Mouse (Mus musculus) midbrain, embryonic 14.5 days (tissue): Measurements from ENCODE around the gene Gm17509. TPM values are rescaled to one million over a fixed set of nuclear protein-coding genes. Genes with fewer than 3 reads are reported as not detected.

Experiments used
- ATAC-seq: fragments of 200-750 bp; cut with Nextera tagmentation; 2 replicates; pipeline ENCODE4 v1.8.0; 2017; ENCODE audit warnings: moderate number of reproducible peaks, moderate library complexity; ENCODE audit not compliant: low FRiP score, low TSS enrichment
- DNase-seq: peaks from one replicate; pipeline ENCODE4 v3.0.0-alpha.2; 2015
- H3K27ac ChIP-seq: fragments of 300-500 bp; sonication (generic); replicated peaks from 2 replicates; pipeline ENCODE4 v1.5.1; 2014; ENCODE audit warnings: mild to moderate bottlenecking, low read depth, low read length, moderate library complexity
- H3K27me3 ChIP-seq: fragments of 300-500 bp; sonication (generic); 2 replicates; pipeline ENCODE4 v1.6.1; 2014; ENCODE audit warnings: low read length, control low read depth, mixed read lengths; ENCODE audit not compliant: control insufficient read depth, insufficient read depth
- H3K36me3 ChIP-seq: fragments of 300-500 bp; sonication (generic); 2 replicates; pipeline ENCODE4 v1.6.1; 2014; ENCODE audit warnings: low read length, control low read depth; ENCODE audit not compliant: control insufficient read depth, insufficient read depth
- H3K4me1 ChIP-seq: fragments of 300-500 bp; sonication (generic); 2 replicates; pipeline ENCODE4 v1.6.1; 2014; ENCODE audit warnings: mild to moderate bottlenecking, antibody characterized with exemption, low read length, control low read depth; ENCODE audit not compliant: control insufficient read depth, insufficient read depth
- H3K4me2 ChIP-seq: fragments of 300-500 bp; sonication (generic); 2 replicates; pipeline ENCODE4 v1.6.1; 2014; ENCODE audit warnings: mild to moderate bottlenecking, low read length, moderate library complexity
- H3K4me3 ChIP-seq: fragments of 300-500 bp; sonication (generic); replicated peaks from 2 replicates; pipeline ENCODE4 v1.5.1; 2014; ENCODE audit warnings: low read depth, low read length
- H3K9ac ChIP-seq: fragments of 300-500 bp; sonication (generic); replicated peaks from 2 replicates; pipeline ENCODE4 v1.6.1; 2014; ENCODE audit warnings: mild to moderate bottlenecking, low read length, moderate library complexity
- H3K9me3 ChIP-seq: fragments of 300-500 bp; sonication (generic); 2 replicates; pipeline ENCODE4 v1.6.1; 2016; ENCODE audit warnings: low read length, control low read depth, mixed read lengths; ENCODE audit not compliant: control insufficient read depth
- WGBS: fragments of 180-500 bp; shearing (Covaris S2); extraction: QIAGEN DNeasy Blood & Tissue Kit; methylation state at CpG from one replicate; pipeline ENCODE4 v1.1.7; 2014; 5-methylcytosine and 5-hydroxymethylcytosine counted together
- polyA plus RNA-seq: library from polyadenylated mRNA; unstranded; fragments of >200 nt; fragmentation: Nextera tagmentation; extraction: Ambion mirVana; gene quantifications from 2 replicates; pipeline ENCODE4 v1.2.1, GENCODE M21; 2014

Gm17509 gene
- polyA plus RNA-seq, 1 experiment from 2014 or later, result 0.55 TPM

- WGBS, result 73% methylated on average over 11 of the region's 11 CpGs
- Histone ChIP-seq H3K27me3 (no peaks in the 10 kb centered on the region; the same call in 1 of the 2 replicates), H3K36me3 (no peaks in the 10 kb centered on the region), H3K9me3 (no peaks in the 10 kb centered on the region), H3K4me2 (no peak overlapping the region), H3K27ac (no peak overlapping the region), H3K4me1 (peaks cover 15% of the 10 kb centered on the region), H3K9ac (no peak overlapping the region), H3K4me3 (no peak overlapping the region)
- no peak for ATAC-seq
- no peak for DNase-seq
Measured at GRCm38 (mm10) chr13:117217621-117218020, 3.3 kb downstream of the Gm17509 start.

DNA sequence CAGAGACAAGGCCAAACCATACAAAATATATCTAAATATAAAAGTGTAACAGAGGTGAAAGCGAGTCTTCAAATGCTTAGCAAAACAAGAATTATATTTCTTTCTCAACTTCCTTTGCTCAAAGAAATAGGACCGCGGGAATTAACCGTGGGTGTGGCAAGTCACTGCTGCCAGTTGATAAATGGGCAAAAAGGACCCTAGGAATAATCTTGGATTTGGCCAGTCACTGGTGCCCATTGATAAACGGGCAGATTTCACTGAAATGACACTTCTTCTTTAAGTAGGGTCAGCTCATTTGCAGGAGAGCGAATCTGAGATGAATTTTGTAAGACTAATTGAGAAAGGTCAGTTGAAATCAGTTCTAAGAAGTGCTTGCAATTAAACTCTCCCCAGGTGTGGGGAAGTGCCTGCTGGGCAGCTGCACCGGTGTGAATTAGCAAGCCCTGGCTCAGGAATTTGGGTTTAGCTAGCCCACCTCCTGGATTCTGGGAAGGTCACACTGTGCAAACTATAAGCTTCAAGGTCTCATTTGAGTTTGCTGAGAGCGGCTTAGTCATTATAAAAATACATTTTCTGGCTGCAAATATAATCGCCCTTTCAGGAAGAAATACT, 4.0 kb downstream of the Gm17509 start:
- DNase-seq, result no peak
- no peak overlapping the region for H3K27ac ChIP-seq
- no peaks in the 10 kb centered on the region for H3K36me3 ChIP-seq
- no peak for ATAC-seq
- peaks cover 12% of the 10 kb centered on the region for H3K4me1 ChIP-seq
- H3K9ac ChIP-seq, result no peak overlapping the region
- H3K9me3 ChIP-seq, result no peaks in the 10 kb centered on the region
- no peak overlapping the region for H3K4me3 ChIP-seq
- no peaks in the 10 kb centered on the region; the same call in 1 of the 2 replicates for H3K27me3 ChIP-seq
- no peak overlapping the region for H3K4me2 ChIP-seq
- 23% methylated on average over 9 of the region's 9 CpGs for WGBS

DNA sequence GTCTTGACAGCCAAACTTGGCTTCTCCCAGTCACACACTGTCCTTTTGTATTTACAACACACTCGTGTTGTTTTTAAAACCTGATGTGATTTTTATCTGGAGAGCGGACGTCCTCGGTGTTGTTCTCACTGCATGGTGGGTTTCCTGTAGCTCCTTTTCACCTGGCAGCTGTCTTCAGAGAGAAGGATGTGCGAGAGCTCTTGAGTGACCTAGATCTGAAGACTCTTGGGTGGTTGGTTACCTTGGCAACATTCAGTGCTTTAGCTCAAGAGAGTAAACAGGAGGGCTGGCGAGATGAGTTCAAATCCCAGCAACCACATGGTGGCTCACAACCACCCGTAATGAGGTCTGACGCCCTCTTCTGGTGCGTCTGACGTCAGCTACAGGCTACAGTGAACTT, 4.7 kb downstream of the Gm17509 start:
- Histone ChIP-seq H3K27me3 (no peaks in the 10 kb centered on the region), H3K9ac (no peak overlapping the region), H3K36me3 (no peaks in the 10 kb centered on the region), H3K4me2 (no peak overlapping the region), H3K27ac (no peak overlapping the region), H3K9me3 (no peaks in the 10 kb centered on the region), H3K4me1 (peaks cover 8% of the 10 kb centered on the region), H3K4me3 (no peak overlapping the region)
- DNase-seq (peak; percentile 46), ATAC-seq (no peak)
- 5% methylated on average over 10 of the region's 10 CpGs for WGBS

DNA sequence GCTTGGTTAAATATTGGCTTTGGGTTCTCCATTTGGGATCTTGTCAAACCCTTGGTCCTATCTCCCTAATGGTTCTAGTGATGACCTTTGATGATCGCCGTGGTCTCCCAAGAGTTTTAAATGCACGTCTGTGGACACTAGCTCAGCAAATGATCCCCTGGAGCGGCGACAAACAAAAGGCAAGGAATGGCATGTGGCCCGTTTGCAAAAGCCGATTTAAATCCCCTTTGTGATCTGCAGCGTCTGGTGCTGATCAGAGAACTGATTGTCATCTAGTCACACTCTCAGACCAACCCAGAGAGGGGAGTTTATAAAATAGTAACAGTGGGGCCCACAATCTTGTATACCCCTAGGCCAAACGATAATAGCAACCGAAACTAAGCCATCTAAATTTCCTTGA, 5.4 kb downstream of the Gm17509 start:
- H3K9ac ChIP-seq, result no peak overlapping the region
- H3K4me2 ChIP-seq, result no peak overlapping the region
- WGBS, result 2% methylated on average over 10 of the region's 10 CpGs
- no peaks in the 10 kb centered on the region for H3K9me3 ChIP-seq
- no peak overlapping the region for H3K4me3 ChIP-seq
- H3K27me3 ChIP-seq, result no peaks in the 10 kb centered on the region
- no peak for ATAC-seq
- no peak overlapping the region for H3K27ac ChIP-seq
- H3K36me3 ChIP-seq, result no peaks in the 10 kb centered on the region
- peak; percentile 54 for DNase-seq
- H3K4me1 ChIP-seq, result peaks cover 8% of the 10 kb centered on the region

DNA sequence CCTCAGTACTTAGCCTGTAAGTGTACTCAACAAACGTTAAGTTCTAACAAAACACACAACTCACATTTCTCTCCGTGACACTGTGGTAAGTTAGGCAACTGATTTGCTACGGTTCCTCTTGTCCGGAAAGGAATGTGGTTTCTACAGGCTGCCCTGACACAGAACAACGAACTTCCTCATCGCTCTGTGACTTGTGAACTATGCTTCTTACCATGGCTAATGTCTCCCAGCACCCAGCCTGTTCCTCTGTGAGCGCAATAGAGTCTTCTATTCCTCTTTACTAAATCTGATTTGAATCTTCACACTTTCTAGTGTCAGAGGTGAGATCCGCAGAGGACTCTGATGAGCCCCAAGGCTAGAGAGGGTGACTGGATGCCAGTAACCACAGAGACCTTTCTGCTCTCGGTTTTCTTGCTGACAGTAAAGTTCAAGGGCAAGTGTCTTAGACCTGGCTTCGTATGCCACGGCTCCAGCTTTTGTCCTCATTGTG, 9.4 kb downstream of the Gm17509 start:
- H3K4me2 ChIP-seq, result no peak overlapping the region
- no peaks in the 10 kb centered on the region for H3K36me3 ChIP-seq
- 51% methylated on average over 11 of the region's 11 CpGs for WGBS
- DNase-seq (no peak), ATAC-seq (no peak)
- peaks cover 5% of the 10 kb centered on the region for H3K4me1 ChIP-seq
- H3K27me3 ChIP-seq, result no peaks in the 10 kb centered on the region
- H3K9me3 ChIP-seq, result no peaks in the 10 kb centered on the region
- no peak overlapping the region for H3K9ac ChIP-seq
- H3K27ac ChIP-seq, result no peak overlapping the region
- H3K4me3 ChIP-seq, result no peak overlapping the region

GRCm38 (mm10) chr13:117208236-117208635, 12.6 kb downstream of the Gm17509 start, which contains the start of gene Emb:
TSS of gene Emb (plus strand) at chr13:117208536.
- no peaks in the 10 kb centered on the region for H3K9me3 ChIP-seq
- no peak within 1 kb of the TSS for H3K4me3 ChIP-seq
- H3K36me3 ChIP-seq, result no peaks in the 10 kb centered on the region
- ATAC-seq (no peak), DNase-seq (no peak)
- H3K27ac ChIP-seq, result no peak within 1 kb of the TSS
- H3K4me2 ChIP-seq, result no peak within 1 kb of the TSS
- WGBS, result 92% methylated on average over 6 of the region's 6 CpGs
- no peaks in the 10 kb centered on the region for H3K4me1 ChIP-seq
- no peak within 1 kb of the TSS for H3K9ac ChIP-seq
- no peaks in the 10 kb centered on the region for H3K27me3 ChIP-seq

DNA sequence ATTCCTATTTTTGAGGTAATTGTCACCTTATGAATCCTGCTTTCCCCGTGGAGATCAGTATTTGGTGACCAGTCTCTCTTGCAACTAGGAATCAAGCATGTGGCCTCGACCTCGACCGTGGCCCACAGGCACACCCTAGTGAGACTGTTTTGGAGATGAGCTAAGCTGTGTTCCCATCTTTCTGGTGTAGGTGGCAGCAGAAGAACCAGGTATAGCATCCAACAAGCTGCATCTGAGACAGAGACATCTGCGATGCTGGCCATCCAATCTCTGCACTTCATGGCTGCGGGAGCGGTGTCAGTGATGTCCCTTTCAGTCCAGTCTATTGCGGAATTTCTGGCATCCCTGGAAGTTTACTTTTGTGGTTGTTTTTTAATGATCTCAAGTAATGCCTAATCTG, 14.8 kb downstream of the Gm17509 start:
- no peaks in the 10 kb centered on the region for H3K27me3 ChIP-seq
- H3K9ac ChIP-seq, result no peak overlapping the region
- no peak overlapping the region for H3K27ac ChIP-seq
- WGBS, result 95% methylated on average over 8 of the region's 8 CpGs
- no peaks in the 10 kb centered on the region for H3K36me3 ChIP-seq
- ATAC-seq (no peak), DNase-seq (no peak)
- no peak overlapping the region for H3K4me2 ChIP-seq
- no peak overlapping the region for H3K4me3 ChIP-seq
- no peaks in the 10 kb centered on the region for H3K4me1 ChIP-seq
- no peaks in the 10 kb centered on the region for H3K9me3 ChIP-seq

- no peak overlapping the region for H3K27ac ChIP-seq
- H3K27me3 ChIP-seq, result no peaks in the 10 kb centered on the region
- H3K4me2 ChIP-seq, result no peak overlapping the region
- no peak for DNase-seq
- no peaks in the 10 kb centered on the region for H3K9me3 ChIP-seq
- H3K36me3 ChIP-seq, result no peaks in the 10 kb centered on the region
- no peaks in the 10 kb centered on the region for H3K4me1 ChIP-seq
- H3K4me3 ChIP-seq, result no peak overlapping the region
- WGBS, result 95% methylated on average over 7 of the region's 7 CpGs
- ATAC-seq, result no peak
- H3K9ac ChIP-seq, result no peak overlapping the region
Measured at GRCm38 (mm10) chr13:117204685-117205084, 16.2 kb downstream of the Gm17509 start.

- no peaks in the 10 kb centered on the region for H3K27me3 ChIP-seq
- H3K4me2 ChIP-seq, result no peak overlapping the region
- H3K4me3 ChIP-seq, result no peak overlapping the region
- H3K27ac ChIP-seq, result no peak overlapping the region
- no peaks in the 10 kb centered on the region for H3K9me3 ChIP-seq
- H3K36me3 ChIP-seq, result no peaks in the 10 kb centered on the region
- ATAC-seq (peak; percentile 41; the same call in 1 of the 2 replicates), DNase-seq (peak; percentile 71)
- H3K4me1 ChIP-seq, result no peaks in the 10 kb centered on the region
- WGBS, result 46% methylated on average over 22 of the region's 22 CpGs
- H3K9ac ChIP-seq, result no peak overlapping the region
Measured at GRCm38 (mm10) chr13:117202755-117203471, 18.0 kb downstream of the Gm17509 start.
